Mouse (Mus musculus) hindbrain, embryonic 14.5 days (tissue): ENCODE measurements around the gene Gm47841. TPM values are rescaled to one million over a fixed set of nuclear protein-coding genes. Genes with fewer than 3 reads are reported as not detected.
A peak's percentile ranks its signal among the peaks of the same experiment; 100 is the strongest.

ENCODE experiments used
- ATAC-seq: fragments of 200-750 bp; cut with Nextera tagmentation; 2 replicates; pipeline ENCODE4 v1.8.0; 2017; ENCODE audit warnings: moderate number of reproducible peaks, mild to moderate bottlenecking, moderate TSS enrichment, moderate library complexity; ENCODE audit not compliant: low FRiP score
- DNase-seq: peaks from one replicate; pipeline ENCODE4 v3.0.0-alpha.2; 2015; ENCODE audit warnings: low spot score
- H3K27ac ChIP-seq: fragments of 300-500 bp; sonication (generic); 2 replicates; pipeline ENCODE4 v1.5.1; 2014; ENCODE audit warnings: mild to moderate bottlenecking, moderate library complexity
- H3K27me3 ChIP-seq: fragments of 300-500 bp; sonication (generic); 2 replicates; pipeline ENCODE4 v1.6.1; 2014; ENCODE audit warnings: mild to moderate bottlenecking, low read length, mixed read lengths; ENCODE audit not compliant: control insufficient read depth, insufficient read depth
- H3K36me3 ChIP-seq: fragments of 300-500 bp; sonication (generic); replicated peaks from 2 replicates; pipeline ENCODE4 v1.6.1; 2014; ENCODE audit not compliant: control insufficient read depth, insufficient read depth
- H3K4me1 ChIP-seq: fragments of 300-500 bp; sonication (generic); replicated peaks from 2 replicates; pipeline ENCODE4 v1.6.1; 2014; ENCODE audit warnings: antibody characterized with exemption, low read length, mixed read lengths; ENCODE audit not compliant: control insufficient read depth, insufficient read depth
- H3K4me2 ChIP-seq: fragments of 300-500 bp; sonication (generic); replicated peaks from 2 replicates; pipeline ENCODE4 v1.6.1; 2014; ENCODE audit warnings: mild to moderate bottlenecking, moderate library complexity
- H3K4me3 ChIP-seq: fragments of 300-500 bp; sonication (generic); replicated peaks from 2 replicates; pipeline ENCODE4 v1.5.1; 2014; ENCODE audit warnings: mild to moderate bottlenecking, low read length
- H3K9ac ChIP-seq: fragments of 300-500 bp; sonication (generic); 2 replicates; pipeline ENCODE4 v1.6.1; 2014
- H3K9me3 ChIP-seq: fragments of 300-500 bp; sonication (generic); 2 replicates; pipeline ENCODE4 v1.6.1; 2016; ENCODE audit warnings: low read length; ENCODE audit not compliant: control insufficient read depth
- WGBS: fragments of 180-500 bp; shearing (Covaris S2); extraction: QIAGEN DNeasy Blood & Tissue Kit; methylation state at CpG from one replicate; pipeline ENCODE4 v1.1.7; 2014; 5-methylcytosine and 5-hydroxymethylcytosine counted together
- polyA plus RNA-seq: library from polyadenylated mRNA; unstranded; fragments of >200 nt; fragmentation: Nextera tagmentation; extraction: Ambion mirVana; gene quantifications from 2 replicates; pipeline ENCODE4 v1.2.1, GENCODE M21; 2014

Gene Gm47841
- polyA plus RNA-seq, 1 experiment from 2014 or later, result not detected

DNA sequence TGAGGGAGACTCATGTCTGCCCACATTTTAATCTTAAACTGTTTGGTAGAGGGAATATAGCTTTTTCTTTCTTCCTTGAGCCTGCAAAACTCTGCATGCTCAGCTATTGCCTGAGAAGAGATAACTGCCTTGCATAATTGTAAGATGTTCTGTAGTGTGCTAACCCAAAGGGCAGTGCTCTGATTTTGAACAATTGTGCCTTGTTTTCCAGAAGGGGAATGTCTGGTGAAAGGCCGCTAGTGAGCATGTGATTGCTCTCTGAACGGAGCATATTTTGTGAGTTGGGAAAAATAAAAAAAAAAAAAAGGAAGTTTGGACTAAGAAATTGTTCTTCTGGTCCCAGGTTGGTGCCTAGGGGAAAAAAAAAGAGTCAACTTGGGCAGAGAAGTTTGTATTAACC, 18.2 kb downstream of the Gm47841 start:
- no peaks in the 10 kb centered on the region for H3K27me3 ChIP-seq
- 83% methylated on average over 2 of the region's 2 CpGs for WGBS
- no peak overlapping the region for H3K27ac ChIP-seq
- DNase-seq (no peak), ATAC-seq (no peak)
- no peaks in the 10 kb centered on the region for H3K9me3 ChIP-seq
- H3K9ac ChIP-seq, result no peak overlapping the region
- no peak overlapping the region for H3K4me2 ChIP-seq
- no peak overlapping the region for H3K4me3 ChIP-seq
- peaks cover 18% of the 10 kb centered on the region for H3K36me3 ChIP-seq
- no peaks in the 10 kb centered on the region for H3K4me1 ChIP-seq

GRCm38 (mm10) chr15:101011352-101011751, 35.8 kb downstream of the Gm47841 start:
- peaks cover 45% of the 10 kb centered on the region for H3K36me3 ChIP-seq
- no peak overlapping the region for H3K4me2 ChIP-seq
- no peaks in the 10 kb centered on the region for H3K9me3 ChIP-seq
- no peak overlapping the region for H3K9ac ChIP-seq
- 89% methylated on average over 6 of the region's 6 CpGs for WGBS
- no peak overlapping the region for H3K4me3 ChIP-seq
- H3K27me3 ChIP-seq, result no peaks in the 10 kb centered on the region
- H3K27ac ChIP-seq, result no peak overlapping the region
- ATAC-seq (no peak), DNase-seq (no peak)
- no peaks in the 10 kb centered on the region; the same call in 1 of the 2 replicates for H3K4me1 ChIP-seq

GRCm38 (mm10) chr15:101008386-101009010, 38.7 kb downstream of the Gm47841 start:
- H3K27me3 ChIP-seq, result no peaks in the 10 kb centered on the region
- peaks cover 32% of the 10 kb centered on the region for H3K36me3 ChIP-seq
- H3K4me3 ChIP-seq, result no peak overlapping the region
- H3K4me2 ChIP-seq, result no peak overlapping the region
- H3K9me3 ChIP-seq, result no peaks in the 10 kb centered on the region
- DNase-seq (no peak), ATAC-seq (no peak)
- WGBS, result 78% methylated on average over 14 of the region's 14 CpGs
- H3K27ac ChIP-seq, result no peak overlapping the region
- no peaks in the 10 kb centered on the region; the same call in 1 of the 2 replicates for H3K4me1 ChIP-seq
- H3K9ac ChIP-seq, result no peak overlapping the region

DNA sequence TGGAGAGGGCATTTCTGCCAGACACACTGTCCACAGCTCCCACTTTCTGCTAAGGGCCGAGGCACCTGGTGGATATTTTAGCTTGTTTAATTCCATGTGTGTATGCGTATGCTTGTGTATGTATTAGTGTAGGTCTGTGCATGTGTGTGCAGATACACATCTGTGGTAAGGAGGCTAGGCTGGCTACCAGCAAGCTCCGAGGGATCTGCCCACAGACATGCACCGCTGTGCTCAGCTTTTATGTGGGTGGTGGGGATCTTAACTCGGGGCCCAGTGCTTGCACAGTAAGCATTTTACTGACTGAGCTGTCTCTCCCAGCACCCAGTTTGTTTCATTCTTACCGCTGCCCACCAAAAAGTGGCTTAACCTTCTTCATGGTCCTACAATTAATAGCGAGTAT, 40.0 kb downstream of the Gm47841 start:
- H3K4me2 ChIP-seq, result no peak overlapping the region
- H3K27ac ChIP-seq, result no peak overlapping the region
- 70% methylated on average over 7 of the region's 7 CpGs for WGBS
- ATAC-seq, result no peak
- no peak overlapping the region for H3K9ac ChIP-seq
- H3K4me1 ChIP-seq, result no peaks in the 10 kb centered on the region; the same call in 1 of the 2 replicates
- DNase-seq, result no peak
- H3K27me3 ChIP-seq, result no peaks in the 10 kb centered on the region
- H3K4me3 ChIP-seq, result no peak overlapping the region
- no peaks in the 10 kb centered on the region for H3K9me3 ChIP-seq
- peaks cover 27% of the 10 kb centered on the region for H3K36me3 ChIP-seq

GRCm38 (mm10) chr15:101006251-101007040, 40.8 kb downstream of the Gm47841 start:
- Histone ChIP-seq H3K4me2 (peak overlapping the region; percentile 43), H3K27me3 (no peaks in the 10 kb centered on the region), H3K4me1 (no peaks in the 10 kb centered on the region; the same call in 1 of the 2 replicates), H3K27ac (no peak overlapping the region), H3K36me3 (peaks cover 26% of the 10 kb centered on the region), H3K9me3 (no peaks in the 10 kb centered on the region), H3K9ac (peak overlapping the region; percentile 24), H3K4me3 (peak overlapping the region; percentile 21)
- 16% methylated on average over 14 of the region's 15 CpGs for WGBS
- no peak for ATAC-seq
- no peak for DNase-seq

GRCm38 (mm10) chr15:101005717-101006116, 41.5 kb downstream of the Gm47841 start:
- no peak overlapping the region for H3K27ac ChIP-seq
- DNase-seq (no peak), ATAC-seq (no peak)
- no peak overlapping the region for H3K4me2 ChIP-seq
- no peak overlapping the region for H3K4me3 ChIP-seq
- 75% methylated on average over 8 of the region's 8 CpGs for WGBS
- no peak overlapping the region for H3K9ac ChIP-seq
- H3K4me1 ChIP-seq, result no peaks in the 10 kb centered on the region; the same call in 1 of the 2 replicates
- H3K36me3 ChIP-seq, result peaks cover 22% of the 10 kb centered on the region
- H3K9me3 ChIP-seq, result no peaks in the 10 kb centered on the region
- H3K27me3 ChIP-seq, result no peaks in the 10 kb centered on the region

DNA sequence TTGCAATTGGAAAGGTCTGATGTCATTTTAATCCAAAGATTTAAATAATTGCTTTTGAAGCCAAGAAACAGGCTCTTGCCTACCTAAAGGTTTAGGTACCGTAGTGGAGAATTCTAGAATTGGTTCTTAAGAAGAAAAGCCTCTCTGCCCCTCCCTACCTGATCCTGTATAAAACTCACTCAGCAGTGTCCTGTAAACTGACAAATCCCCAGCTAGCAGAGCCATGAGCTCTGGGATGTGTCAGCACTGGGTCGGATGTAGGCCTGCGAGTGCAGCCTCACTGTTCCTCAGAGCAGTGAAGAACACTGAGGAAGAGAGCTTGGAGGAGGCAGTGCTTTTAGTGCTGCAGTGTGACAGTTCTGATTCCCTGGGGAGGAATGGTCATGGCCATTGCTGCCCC, 42.7 kb downstream of the Gm47841 start:
- Histone ChIP-seq H3K36me3 (peaks cover 20% of the 10 kb centered on the region), H3K27me3 (no peaks in the 10 kb centered on the region), H3K4me3 (no peak overlapping the region), H3K4me2 (no peak overlapping the region), H3K9me3 (no peaks in the 10 kb centered on the region), H3K4me1 (no peaks in the 10 kb centered on the region; the same call in 1 of the 2 replicates), H3K27ac (no peak overlapping the region), H3K9ac (no peak overlapping the region)
- DNase-seq (no peak), ATAC-seq (no peak)
- 79% methylated on average over 3 of the region's 3 CpGs for WGBS

GRCm38 (mm10) chr15:101002466-101002865, 44.7 kb downstream of the Gm47841 start:
- H3K9ac ChIP-seq, result no peak overlapping the region
- WGBS, result 95% methylated on average over 3 of the region's 3 CpGs
- H3K27ac ChIP-seq, result no peak overlapping the region
- H3K4me2 ChIP-seq, result no peak overlapping the region
- no peaks in the 10 kb centered on the region for H3K27me3 ChIP-seq
- H3K9me3 ChIP-seq, result no peaks in the 10 kb centered on the region
- no peaks in the 10 kb centered on the region; the same call in 1 of the 2 replicates for H3K4me1 ChIP-seq
- H3K36me3 ChIP-seq, result peaks cover 20% of the 10 kb centered on the region
- DNase-seq (no peak), ATAC-seq (no peak)
- no peak overlapping the region for H3K4me3 ChIP-seq

DNA sequence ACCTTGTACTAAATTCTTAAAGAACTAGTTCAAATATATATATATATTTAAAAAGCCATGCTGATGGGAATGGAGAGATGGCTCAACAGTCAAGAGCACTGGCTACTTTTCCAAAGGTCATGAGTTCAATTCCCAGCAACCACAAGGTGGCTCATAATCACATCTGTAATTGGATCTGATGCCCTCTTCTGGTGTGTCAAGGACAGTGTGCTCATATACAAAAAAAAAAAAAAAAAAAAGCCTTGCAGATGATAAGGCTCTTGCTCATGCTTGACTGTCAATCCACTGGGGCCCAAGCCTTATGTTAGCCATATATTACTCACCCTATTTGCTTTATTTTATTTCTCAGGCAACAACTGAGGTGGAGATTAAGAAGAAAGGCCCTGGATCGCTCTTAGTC, 45.5 kb downstream of the Gm47841 start:
- H3K9me3 ChIP-seq, result no peaks in the 10 kb centered on the region
- 97% methylated on average over 1 of the region's 1 CpGs for WGBS

More for the DNA sequence above, 45.5 kb downstream of the Gm47841 start:
- Histone ChIP-seq H3K9ac (no peak overlapping the region), H3K36me3 (peaks cover 20% of the 10 kb centered on the region), H3K27me3 (no peaks in the 10 kb centered on the region), H3K4me1 (no peaks in the 10 kb centered on the region; the same call in 1 of the 2 replicates), H3K4me2 (no peak overlapping the region), H3K4me3 (no peak overlapping the region), H3K27ac (no peak overlapping the region)
- DNase-seq (no peak), ATAC-seq (no peak)
